Mouse (Mus musculus): ENCODE results near the gene Elmsan1.

The Elmsan1 gene

DNA sequence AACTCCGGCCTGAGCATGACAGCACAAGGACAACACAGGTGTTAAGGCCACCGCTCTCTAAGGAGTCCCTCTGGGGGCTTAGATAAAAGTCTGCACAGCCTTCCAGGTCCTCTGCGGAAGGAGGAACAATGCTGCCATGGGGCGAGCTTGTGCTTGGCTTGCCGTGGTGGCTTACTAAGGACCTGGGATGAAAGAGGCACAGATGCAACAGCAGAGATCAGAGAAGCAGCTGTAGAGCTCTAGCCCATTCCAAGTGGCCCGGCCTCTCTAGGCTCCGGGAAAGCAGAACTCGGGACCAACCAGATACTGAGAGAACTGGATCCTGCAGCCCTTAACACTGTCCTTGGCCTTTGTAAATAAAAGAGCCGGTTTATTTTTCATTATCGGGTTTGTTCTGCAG, 66.8 kb downstream of the Elmsan1 start:
- DNase-seq (ENCODE audit: low read depth, low spot score): no peak

- no peak for DNase-seq (ENCODE audit: low read depth, low spot score)
Measured at GRCm38 (mm10) chr12:84150976-84151375, 67.7 kb downstream of the Elmsan1 start.

- no peak for DNase-seq (ENCODE audit: low read depth, low spot score)
Measured at GRCm38 (mm10) chr12:84149971-84150370, 68.7 kb downstream of the Elmsan1 start.

- DNase-seq (ENCODE audit: low read depth, low spot score): no peak
Measured at GRCm38 (mm10) chr12:84148622-84149012, 70.1 kb downstream of the Elmsan1 start.

- peak; percentile 91 for DNase-seq (ENCODE audit: low read depth, low spot score)
Measured at GRCm38 (mm10) chr12:84147954-84148621, 70.6 kb downstream of the Elmsan1 start, which contains the start of gene Pnma1. Pnma1 (minus strand) TSS chr12:84148489.

DNA sequence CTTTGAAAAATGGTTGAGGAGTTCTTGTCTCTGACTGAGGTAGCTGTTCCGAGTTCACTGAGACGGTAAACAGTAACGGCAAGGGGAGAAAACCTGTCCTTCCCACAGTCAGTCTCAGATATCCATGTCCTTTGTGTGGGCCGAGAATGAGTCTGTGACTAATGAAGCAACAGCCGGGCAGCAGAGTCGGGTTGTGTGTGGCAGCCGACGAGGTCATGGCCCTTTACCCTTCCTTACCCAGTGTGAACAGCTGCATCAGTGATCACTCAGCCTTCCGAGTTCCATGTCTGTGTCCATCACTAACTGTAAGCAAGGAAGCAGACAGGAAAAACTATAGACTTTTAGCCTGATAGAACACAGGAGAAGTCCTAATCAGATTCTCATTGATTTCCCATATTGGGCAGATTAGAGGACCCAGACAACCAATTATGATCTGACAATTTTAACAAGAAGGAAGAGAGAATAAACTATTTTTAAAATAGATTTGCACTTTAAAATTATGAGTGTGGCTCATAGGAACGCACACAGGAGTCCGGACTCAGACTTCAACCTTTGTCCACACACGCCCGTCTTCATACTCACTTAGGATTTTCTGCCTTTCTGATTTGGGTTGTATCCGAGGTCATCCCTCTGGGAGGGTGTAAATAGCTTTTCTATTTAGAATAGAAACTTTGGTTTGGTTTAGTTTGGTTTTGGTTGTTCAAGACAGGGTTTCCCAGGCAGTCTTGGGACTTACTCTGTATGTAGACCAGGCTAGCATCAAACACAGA, 76.2 kb downstream of the Elmsan1 start:
- peak; percentile 53 for DNase-seq (ENCODE audit: low read depth, low spot score)

DNA sequence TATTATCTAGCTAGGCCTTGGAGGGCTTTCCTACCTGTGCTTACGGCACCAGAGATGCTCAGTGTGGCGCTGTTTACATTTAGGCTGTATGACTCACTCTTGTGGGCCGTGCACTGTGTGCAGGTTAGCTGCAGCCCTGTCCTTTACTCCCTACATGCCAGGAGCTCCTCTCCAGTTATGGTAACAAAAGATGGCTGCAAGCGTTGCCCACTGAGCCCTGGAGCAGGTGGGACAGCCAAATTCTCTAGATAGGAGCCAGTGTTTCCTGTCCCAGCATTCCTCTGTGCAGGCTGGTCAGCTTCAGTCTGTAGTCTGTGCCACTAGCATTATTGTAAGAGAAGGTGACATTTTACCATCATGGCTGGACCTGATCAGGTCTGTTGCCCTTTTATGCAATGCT, 77.4 kb downstream of the Elmsan1 start:
- no peak for DNase-seq (ENCODE audit: low read depth, low spot score)

- no peak for DNase-seq (ENCODE audit: low read depth, low spot score)
Measured at GRCm38 (mm10) chr12:84140135-84140534, 78.5 kb downstream of the Elmsan1 start.

- DNase-seq (ENCODE audit: low read depth, low spot score): no peak
Measured at GRCm38 (mm10) chr12:84137131-84137530, 81.5 kb downstream of the Elmsan1 start.

DNA sequence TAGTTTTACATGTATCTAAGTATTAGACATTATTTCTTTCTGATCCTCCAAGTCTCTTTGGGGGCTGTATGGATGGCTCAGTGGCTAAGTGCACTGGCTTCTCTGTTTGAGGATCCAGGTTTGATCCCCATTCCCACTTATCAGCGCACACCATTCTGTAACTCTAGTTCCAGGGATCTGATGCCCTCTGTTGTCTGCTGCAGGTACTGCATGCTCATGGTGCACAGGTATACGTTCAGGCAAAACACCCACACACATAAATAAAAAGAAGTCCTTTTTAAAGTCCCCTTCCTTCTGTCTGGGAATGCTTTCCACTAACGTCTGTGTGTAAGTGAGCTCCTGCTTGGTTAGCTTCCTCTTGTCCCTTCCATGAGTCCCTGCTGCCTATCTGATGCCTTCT, 86.4 kb downstream of the Elmsan1 start:
- peak; percentile 50 for DNase-seq (ENCODE audit: low read depth, low spot score)

- no peak for DNase-seq (ENCODE audit: low read depth, low spot score)
Measured at GRCm38 (mm10) chr12:84129931-84130330, 88.8 kb downstream of the Elmsan1 start.

- DNase-seq (ENCODE audit: low read depth, low spot score): no peak
Measured at GRCm38 (mm10) chr12:84128576-84128975, 90.1 kb downstream of the Elmsan1 start.

DNA sequence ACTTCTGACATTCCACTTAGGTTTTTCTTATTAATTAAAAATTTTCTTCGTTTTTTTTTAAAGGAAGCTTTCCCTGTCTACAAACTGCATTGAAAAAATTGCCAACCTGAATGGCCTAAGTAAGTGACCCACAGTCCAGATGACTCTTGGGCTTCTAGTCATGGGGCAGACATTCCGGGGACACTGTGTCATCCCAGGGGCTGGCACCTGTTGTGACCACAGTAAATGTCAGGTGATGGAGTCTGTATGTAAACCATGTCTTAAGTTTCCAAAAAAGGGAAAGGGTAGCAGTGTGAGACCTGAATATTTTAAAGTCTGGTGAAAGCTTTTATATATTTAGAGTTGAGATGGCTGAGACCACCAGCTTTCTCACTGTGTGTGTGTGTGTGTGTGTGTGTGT, 91.8 kb downstream of the Elmsan1 start:
- DNase-seq (ENCODE audit: low read depth, low spot score): no peak

GRCm38 (mm10) chr12:84125892-84126291, 92.8 kb downstream of the Elmsan1 start:
- no peak for DNase-seq (ENCODE audit: low read depth, low spot score)

GRCm38 (mm10) chr12:84119584-84119983, 99.1 kb downstream of the Elmsan1 start:
- DNase-seq (ENCODE audit: low read depth, low spot score): no peak

DNA sequence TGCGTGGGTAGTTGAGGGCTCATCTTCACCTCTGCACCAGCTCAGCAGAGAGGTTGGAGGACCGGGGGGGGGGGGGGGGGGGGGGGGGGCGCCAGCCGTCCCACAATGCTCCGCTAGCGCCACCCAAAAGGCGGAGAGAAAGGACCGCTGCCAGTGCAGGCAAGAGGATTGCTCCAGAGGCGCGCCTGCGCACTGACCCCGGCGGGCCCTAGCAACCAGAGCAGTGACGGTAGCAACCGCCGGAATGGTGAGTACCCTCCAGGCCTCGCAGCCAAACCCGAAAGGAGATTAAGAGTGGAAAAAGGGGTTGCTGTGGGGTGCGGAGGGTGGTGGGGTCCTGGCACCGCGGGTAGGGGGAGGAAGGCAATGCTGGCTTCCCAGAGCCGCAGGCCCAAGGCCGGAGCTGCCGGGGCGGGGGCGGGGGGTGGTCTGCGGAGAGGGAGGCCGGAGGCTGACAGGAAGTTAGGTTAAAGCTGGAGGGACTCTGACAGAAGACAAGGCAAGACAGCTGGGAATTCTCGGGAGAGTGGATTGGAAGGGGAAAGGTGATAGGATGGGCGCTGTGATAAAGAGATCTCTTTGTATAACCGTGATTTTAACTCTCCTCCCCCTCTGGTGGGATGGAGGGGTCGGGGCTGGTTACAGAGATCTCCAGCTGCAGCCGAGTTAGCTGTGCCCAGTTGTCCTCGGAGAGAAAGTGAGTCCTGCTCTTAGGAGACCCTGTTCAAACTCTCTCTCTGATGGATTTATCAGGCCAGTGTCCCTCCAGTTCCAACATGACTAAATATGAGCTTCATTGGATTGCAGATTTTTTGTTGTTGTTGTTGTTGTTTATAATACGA, 104.3 kb downstream of the Elmsan1 start, which contains the start of gene Dnal1:
TSS of gene Dnal1 (plus strand) at position 214 of the 842 bp plus-strand sequence.
- DNase-seq (ENCODE audit: low read depth, low spot score): peak; percentile 95

GRCm38 (mm10) chr12:84113676-84114075, 105.0 kb downstream of the Elmsan1 start:
- DNase-seq (ENCODE audit: low read depth, low spot score): no peak

- no peak for DNase-seq (ENCODE audit: low read depth, low spot score)
Measured at GRCm38 (mm10) chr12:84110814-84111213, 107.9 kb downstream of the Elmsan1 start.

GRCm38 (mm10) chr12:84109924-84110323, 108.8 kb downstream of the Elmsan1 start:
- no peak for DNase-seq (ENCODE audit: low read depth, low spot score)

DNA sequence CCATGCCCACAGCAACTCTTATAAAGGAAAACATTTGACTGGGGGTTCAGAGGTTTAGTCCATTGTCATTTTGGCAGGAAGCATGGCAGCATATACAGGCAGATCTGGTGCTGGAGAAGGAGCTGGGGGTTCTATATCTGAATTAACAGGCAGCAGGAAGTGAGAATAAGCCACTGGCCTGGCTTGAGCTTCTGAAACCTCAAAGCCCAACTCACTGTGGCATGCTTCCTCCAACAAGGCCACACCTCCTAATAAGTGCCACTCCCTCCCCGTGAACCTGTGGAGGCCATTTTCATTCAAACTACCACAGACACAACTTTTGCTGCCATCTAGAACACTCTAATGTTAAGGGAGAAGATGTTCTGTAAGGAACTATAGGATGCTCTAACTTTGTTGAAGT, 111.0 kb downstream of the Elmsan1 start:
- DNase-seq (ENCODE audit: low read depth, low spot score): no peak

GRCm38 (mm10) chr12:84107012-84107411, 111.7 kb downstream of the Elmsan1 start:
- no peak for DNase-seq (ENCODE audit: low read depth, low spot score)

DNA sequence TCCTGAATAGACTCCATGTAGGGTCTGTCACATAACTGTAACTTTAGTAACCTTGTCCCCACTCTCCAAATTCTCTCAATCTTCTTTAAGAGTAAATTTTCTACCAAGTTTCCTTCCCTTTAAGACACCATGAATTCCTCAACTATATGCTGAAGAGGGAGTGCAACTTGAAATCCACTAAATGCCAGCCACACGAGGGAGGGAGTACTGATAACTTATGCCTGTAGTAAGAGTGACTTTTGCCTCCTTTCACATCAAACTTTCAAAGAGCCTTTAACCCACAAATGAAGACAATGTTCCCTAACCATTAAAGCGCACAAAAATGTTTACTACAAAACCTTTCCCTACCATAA, 117.2 kb downstream of the Elmsan1 start:
- no peak for DNase-seq (ENCODE audit: low read depth, low spot score)

Measured in mesoderm, embryonic 11.5 days (tissue).